Mouse (Mus musculus) left cerebral cortex, adult 11 months (tissue): ENCODE data around the gene Gbf1.
"Not testable (repeated sequence)": the region's sequence is repeated elsewhere in the genome, so short reads cannot be mapped to it uniquely, and the experiment has no call there.

Experiments used
- DNase-seq: peaks from one replicate; pipeline ENCODE4 v3.0.0; 2022; ENCODE audit warnings: low spot score

The Gbf1 gene

DNA sequence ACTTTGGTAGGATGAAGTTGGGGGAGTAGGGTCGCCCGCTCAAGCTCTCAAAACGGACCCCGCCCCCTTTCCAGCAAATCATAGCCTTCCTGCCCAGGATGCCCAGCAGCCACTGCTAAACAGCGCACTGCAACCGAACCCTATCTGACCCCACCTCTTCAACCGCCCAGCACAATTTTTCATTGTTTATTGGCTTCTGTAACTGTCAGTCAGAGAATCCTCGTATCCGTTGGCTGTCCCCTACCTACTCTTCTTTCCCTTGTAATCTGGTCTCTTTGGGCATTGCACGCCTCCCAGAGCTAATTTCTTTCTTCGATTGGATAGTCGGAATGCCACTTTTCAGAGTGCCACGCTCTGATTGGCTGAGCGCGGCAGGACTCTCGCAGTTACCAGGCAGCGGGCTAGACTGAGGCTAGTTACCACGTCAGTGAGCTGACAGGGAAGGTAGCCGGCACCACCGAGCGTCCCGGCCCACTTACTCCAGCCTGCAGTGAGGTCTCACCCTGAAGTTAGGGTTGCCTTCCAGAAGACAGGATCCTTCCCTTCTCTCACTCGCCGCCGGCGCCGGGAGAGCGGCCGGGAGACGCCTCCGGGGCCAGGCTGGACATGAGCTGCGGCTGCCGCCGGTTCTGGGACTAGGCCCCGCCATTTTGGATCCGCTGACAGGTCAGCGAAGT, at the start of gene Gbf1:
TSS of gene Gbf1 (plus strand) at position 383 of the 677 bp plus-strand sequence.
- DNase-seq: peak; percentile 99

DNA sequence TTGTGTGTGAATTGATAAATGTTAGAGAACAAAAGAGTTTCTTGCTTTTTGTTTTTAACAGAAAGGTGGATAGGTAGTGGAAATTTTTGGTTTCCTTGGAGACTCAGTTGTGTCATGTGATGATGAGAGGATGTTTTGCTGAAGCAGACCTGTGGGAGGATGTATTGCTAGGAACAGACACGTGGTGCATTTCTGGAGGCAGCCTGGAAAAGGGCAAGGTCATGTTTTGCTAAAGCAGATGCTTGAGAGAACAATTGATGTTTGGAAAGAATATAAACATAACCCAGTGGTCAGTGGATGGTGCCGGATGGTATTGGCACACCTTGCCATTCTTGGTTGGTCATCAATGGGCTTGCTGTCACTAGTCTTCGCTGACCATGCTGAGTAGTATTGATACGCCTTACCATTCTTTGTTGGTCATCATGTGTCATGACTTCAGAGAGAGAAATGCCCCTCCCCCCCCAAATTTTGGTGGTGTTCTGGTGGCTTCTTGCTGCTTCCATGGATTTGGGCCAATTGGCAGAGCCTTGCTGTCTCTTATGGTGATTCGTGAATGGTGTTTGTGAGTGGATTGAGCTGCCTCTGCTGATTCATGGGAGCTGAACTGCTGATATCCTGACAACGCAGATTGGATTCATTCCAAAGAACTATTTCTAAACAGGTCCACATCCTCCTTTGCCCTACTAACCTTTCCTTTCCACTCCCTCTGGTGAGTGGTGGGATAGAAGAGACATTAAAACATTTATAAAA, 48.7 kb upstream of the Gbf1 start:
- DNase-seq: no peak

DNA sequence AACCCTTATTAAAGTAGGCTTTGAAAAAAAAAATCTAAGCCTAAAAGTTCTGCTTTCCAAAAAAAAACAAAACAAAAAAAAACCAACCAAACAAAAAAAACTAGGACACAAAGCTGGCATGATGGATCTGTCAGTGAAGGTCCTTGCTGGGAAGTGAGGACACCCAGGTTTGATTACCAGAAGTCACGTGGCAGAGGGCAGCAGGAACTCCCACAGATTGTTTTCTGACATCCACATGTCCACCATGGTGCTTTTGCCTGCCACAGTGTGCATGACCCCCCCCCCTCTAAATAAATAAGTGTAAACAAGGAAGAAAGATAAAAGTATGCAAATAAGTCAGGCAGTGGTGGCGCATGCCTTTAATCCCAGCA, 48.1 kb upstream of the Gbf1 start:
- DNase-seq: no peak

DNA sequence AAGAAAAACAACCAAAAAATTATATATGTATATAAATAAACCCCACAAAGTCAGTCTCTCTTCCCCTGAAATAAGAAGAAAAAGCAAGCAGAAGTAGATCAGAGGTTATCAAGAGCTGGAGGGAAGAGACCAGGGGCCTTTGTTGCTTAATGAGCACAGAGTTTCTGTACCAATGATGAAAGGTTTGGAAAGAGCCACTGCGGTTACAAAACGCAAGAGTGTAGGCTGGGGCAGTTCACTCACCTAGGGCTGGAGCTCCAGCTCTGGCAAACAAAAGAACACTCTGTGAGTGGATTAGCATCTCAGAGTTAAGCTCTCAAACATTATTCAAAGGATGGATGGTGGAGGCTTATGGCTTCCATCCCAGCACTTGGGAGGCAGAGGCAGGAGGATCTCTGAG, 42.1 kb upstream of the Gbf1 start:
- DNase-seq: no peak

DNA sequence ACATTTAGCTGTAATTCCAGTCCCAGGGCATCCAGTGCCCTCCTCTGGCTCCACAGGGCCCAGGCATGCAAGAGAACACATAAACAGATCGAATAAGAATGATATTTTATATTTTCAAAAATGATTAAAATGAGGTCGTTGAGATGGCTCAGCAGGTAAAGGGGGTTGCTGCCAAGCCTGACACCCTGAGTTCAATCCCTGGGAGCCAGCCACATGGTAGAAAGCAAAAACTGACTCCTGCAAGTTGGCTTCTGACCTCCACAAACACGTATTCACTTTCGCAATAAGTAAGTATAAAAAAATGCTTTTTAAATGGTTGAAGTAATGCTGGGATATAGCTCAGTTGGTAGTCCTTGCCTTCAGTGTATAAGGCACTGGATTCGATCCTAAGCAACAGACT, 41.5 kb upstream of the Gbf1 start:
- no peak for DNase-seq

DNA sequence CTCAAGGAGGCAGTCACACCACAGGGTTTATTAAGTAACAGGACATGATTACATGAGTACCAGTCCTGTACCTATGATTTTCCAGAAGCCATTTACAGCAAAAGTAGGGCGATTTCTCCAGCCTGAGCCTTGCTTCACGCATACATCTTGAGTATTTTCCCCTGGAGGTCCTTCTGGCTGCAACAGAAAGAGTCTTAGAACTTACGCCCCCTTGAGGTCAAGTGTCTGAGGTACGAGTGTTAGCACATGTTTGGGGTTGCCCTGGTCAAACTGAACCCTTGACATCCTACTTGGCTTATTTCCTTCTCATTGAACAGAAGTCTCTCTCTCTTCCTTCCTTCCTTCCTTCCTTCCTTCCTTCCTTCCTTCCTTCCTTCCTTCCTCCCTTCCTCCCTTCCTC, 37.7 kb upstream of the Gbf1 start:
- no peak for DNase-seq

DNA sequence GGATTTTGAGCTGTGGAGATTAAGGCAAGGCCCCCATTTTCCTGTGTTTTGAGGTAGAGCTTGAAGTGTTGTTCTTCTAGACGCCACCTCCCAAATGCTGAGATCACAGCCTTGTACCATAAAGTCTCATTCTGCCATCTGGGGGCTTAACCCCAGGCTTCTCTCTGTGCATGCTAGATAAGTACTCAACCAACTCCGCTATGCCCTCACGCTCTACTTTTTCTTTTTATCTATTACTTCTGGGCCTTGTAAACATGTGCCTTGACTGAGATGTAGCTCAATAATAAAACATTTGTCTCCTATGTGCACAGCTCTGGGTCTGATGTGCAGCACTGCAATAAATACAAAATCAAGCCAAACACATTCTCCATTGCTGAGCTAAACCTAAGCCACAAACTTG, 32.9 kb upstream of the Gbf1 start:
- DNase-seq: no peak

DNA sequence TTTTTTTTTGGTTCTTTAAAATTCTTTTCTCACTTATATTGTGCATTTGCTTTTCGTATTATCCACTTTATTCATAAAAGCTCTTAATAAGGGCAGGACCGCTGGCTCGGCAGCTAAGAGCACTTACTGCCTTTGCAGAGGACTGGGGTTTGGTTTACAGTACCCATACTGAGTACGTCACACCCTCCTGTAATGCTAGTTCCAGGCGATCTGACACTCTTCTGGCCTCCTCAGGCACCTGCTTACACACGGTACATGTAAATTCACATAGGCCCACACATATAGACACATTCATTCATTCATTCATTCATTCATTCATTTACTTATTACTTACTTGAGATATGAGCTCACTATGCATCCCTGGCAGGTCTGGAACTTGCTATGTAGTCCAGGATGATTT, 31.4 kb upstream of the Gbf1 start:
- no peak for DNase-seq

DNA sequence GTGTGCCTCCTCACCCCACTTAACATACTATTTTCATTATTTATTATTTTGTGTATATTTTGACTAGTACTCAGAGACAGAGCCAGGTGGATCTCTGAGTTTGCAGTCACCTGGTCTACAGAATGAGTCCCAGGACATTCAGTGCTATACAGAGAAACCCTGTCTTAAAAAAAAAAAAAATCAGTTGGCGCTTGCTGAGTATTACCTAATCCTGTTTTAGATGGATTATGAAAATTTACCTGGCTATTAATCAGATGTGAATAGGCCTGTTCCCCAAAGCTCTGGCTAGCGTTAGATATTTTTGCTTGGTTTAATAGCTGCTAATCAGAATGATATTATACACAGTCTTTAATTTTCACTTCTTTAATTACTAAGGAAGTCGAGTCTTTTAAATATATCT, 28.4 kb upstream of the Gbf1 start:
- DNase-seq: no peak

DNA sequence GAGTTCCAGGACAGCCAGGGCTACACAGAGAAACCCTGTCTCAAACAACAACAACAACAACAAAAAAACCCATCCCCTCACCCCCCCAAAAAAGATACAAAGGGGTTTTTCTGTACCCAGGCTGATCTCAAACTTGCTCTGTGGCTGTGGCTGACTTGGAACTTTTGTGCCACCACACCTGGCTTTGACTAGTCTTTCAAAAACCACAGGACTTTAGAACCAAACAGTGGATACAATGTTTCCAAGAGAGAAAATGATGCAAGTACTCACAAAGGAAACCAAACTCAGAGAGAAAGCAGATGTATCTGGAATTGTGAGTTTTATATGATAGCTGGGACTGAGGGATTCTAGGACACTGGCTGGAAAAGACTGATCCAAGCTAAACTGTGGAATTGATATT, 27.7 kb upstream of the Gbf1 start:
- no peak for DNase-seq

DNA sequence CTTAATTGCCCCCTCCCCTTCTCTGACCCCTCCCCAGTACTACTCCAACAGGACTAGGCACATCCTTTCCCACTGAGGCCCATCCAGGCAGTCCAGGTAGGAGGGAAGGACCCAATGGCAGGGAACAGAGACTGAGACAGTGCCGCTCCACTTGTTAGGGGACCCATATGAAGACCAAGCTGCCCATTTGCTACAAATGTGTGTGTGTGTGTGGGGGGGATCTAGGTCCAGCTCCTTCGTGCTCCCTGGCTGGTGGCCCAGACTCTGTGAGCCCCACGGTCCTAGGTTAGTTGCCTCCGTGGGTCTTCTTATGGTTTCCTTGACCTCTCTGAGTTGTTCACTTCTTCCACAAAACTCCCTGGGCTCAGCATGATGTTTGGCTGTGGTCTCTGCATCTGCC, 26.0 kb upstream of the Gbf1 start:
- no peak for DNase-seq

DNA sequence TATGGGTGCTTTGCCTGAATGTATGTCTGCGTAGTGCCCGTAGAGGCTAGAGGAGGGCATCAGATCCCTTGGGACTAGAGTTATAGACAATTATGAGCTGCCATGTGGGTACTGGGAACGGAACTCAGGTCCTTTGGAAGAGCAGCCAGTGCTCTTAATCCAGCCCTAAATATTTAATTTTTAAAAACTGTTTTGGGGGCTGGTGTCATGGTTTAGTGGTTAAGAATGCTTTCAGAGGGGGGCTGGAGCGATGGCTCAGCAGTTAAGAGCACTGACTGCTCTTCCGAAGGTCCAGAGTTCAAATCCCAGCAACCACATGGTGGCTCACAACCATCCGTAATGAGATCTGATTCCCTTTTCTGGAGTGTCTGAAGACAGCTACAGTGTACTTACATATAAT, 22.6 kb upstream of the Gbf1 start:
- DNase-seq: not testable (repeated sequence)

DNA sequence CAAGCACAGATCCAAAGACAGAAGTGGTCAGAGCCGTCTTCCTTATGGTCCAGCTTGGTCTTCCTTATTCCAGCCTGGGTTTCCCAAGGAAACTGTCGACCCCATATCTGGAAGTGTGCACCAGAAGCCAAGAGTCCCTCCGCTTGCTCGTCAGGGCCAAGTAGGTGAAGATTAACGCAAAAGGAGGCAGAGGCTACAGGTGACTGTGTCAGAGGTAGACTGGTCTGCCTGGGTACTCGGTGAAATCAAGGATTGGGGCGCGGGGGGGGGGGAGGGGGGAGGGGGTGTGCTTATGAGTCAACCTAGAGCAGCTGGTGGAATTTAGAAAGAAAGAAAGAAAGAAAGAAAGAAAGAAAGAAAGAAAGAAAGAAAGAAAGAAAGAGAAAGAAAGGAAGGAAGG, 21.0 kb upstream of the Gbf1 start:
- no peak for DNase-seq

DNA sequence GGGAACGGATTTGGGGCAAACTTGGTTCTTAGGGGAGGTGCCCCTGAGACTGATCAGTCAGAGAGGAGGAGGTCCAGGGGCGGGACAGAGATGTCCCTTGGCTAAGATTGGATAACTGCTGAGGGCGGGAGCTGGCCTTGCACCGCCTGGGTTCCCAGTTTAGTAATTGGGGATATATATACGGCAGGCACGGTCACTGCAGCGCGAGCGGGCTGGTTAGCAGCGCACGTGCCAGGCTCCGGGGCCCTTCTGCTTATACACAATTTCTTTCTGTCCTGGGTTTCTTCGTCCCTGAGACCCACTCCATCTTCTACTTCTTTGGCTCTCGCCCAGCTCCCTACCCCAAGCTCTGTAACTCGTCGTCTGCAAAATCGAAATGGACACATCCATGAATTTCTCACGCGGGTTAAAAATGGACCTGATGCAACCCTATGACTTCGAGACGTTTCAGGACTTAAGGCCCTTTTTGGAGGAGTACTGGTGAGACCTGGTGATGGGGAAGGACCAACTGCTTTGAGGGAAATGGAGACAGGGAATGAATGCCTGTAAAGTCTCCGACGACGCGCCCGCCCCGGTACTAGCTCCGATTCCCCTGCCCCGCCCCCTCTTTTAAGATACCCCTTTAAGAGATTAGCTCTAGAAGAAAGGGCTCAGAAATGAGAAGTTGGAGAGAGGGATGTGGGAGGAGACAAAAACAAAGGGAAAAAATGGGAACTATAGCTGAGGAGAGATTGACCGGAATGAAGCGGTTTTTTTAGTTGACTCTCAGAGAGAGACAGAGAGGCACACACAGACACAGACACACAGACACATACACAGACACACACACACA, 20.4 kb upstream of the Gbf1 start, which contains the start of gene Elovl3:
TSS of gene Elovl3 (plus strand) at position 204 of the 832 bp plus-strand sequence.
- no peak for DNase-seq

DNA sequence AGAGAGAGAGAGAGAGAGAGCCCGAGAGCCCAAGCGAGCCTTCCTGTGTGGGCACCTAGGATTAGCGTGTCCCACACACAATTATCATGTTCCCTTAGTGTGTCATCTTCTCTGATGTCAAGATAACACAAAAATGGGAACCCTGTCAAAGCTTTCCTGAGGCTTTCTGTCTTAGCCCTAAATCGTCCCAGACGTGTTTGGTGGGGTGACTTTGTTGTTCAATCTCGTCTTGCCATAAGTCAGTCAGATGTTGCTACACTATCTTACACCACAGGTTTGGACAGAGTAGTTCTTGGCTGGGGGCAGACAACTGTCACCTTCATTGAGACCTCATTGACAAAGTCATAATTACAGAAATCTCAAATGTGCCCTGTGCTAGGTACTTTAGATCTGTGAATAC, 19.7 kb upstream of the Gbf1 start:
- no peak for DNase-seq

DNA sequence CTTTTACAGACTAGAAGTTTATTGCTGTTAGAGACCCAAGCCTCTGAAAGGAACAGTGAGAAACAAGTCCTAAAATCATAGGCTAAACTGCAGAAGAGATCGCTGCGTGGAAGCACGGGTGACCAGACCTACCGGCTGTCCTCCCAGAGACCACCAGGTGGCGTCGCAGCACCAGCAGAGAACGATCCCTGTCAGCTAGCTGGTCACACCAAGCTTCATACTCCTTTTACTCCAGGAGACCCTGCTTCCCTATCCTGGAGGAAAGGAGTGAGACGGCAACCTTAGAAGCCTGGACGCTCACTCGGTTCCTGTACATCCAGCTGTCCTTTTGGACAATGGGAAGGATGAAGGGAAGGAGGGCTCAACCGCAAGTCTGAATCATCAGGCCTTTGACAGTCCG, 17.0 kb upstream of the Gbf1 start:
- peak; percentile 82 for DNase-seq

DNA sequence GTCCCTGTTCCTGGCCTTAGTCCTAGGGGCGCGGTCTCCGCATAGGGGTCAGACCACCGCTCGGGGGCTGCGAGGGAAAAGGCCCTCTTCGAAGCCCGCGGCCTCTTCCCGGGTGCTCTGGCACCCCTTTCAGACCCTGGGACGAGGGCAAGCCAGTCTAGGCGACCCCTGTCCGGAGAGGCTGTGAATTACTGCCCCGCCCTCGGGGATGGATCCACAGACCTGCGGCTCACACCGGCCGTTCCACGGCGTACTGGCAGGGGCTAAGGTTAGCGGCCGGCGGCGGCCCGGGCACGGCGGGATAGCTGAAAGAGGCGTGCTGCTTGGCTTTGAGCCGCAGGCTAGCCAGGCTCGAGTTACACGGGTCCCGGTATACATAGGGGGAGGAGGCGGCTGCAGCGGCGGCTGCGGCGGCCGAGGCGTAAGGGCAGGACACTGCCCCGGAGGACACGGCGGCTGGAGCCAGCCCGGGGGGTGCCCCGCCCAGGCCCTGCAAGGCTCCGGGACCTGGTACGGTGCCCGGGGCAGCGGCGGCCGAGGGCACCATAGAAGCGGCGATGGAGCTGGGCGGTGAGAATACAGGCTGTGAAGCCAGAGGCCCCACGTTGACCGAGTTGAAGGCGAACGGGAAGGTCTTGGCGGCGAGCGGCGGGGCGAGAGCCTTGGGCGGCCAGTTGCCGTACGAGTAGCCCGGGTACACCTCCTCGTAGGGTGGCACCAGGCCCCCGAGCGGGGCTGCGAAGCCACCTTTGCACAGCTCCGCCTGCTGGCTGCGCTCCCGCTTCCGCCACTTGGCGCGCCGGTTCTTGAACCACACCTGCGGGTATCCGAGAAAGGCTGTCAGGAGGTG, 16.3 kb upstream of the Gbf1 start:
- DNase-seq: no peak

DNA sequence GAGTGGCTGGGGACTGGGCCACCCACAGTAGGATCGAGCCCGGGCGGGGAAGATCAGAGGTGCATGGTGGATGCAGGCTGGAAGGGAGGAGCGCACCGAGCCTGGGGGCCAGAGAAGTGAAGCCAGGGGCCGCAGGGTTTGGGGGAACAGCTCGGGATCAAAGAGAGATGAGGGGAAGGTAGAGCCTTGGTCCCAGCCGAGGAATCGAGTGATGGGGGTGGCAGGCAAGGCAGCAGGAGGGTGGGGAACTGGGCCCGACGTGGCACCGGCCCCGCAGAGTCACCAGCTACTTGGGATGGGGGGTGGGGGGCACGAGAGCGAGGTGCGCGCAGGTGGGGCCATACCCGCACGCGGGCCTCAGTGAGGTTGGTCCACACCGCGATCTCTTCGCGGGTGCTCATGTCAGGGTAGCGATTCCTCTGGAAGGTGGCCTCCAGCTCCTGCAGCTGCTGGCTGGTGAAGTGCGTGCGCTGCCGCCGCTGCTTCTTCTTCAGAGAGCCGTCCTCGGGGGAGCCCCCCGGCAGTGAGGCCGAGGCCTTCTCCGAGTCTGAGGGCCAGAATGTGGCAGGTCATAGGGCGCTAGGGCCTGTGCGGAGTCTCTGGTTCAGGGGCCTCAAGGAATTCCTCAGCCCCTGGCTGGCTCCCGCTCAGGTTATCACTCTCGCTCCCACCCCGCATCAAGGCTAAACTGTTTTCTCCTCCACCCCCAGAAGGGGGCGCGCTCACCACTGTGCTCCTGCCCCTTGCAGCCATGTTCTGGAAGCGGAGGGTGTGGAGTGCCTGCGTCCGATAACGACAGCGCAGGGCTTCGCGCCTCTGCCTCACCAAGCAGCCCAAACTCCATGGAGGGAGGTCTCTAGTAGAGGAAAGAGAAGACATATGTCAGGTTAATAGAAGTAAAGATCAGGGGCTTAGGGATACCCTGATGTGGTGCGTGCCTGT, 15.4 kb upstream of the Gbf1 start:
- DNase-seq: no peak

DNA sequence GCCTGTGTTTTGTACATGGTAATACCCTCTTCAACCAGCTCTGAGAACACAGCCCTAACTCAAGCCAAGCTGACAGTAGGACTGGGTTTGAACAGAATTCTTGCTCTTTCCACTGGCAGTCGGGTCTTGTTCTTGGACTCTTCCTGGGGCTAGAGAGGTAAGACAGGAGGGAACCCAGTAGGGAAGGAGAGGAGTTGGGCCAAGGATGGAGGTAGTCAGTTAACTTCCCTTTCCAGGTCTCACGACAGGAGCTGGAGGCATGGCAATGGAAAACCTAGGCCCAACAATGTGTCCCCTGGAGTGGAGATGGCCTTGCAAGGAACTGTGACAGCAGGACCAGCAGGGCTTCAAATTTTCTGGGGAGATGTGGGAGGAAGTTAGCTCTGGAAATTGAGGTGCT, 12.0 kb upstream of the Gbf1 start:
- no peak for DNase-seq

DNA sequence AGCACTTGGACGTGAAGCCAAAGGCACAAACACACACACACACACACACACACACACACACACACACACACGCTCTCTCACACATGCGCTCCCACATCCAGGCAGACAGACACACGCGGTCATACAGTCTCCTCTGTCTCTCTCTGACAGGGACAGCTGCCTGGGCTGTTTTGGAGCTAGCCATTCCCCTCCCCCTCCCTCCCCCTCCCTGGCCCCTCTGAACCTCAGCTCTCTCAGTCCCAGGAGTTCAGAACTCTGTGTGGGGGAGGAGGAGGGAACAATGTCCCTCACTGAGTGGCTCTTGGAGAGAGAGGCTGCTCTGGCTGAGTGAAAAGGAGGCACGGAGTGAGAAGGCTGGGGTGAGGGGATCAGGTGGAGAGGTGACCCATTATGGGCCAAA, 11.2 kb upstream of the Gbf1 start:
- no peak for DNase-seq
